Mouse (Mus musculus): ENCODE measurements around the gene Trim16. TPM values are rescaled to one million over a fixed set of nuclear protein-coding genes. Genes with fewer than 3 reads are reported as not detected.

The Trim16 gene
- polyA plus RNA-seq (2017; shearing (Covaris generic)) = 2.0 TPM

GRCm38 (mm10) chr11:62820059-62820541, at the start of gene Trim16:
TSS of gene Trim16 (plus strand) at chr11:62820231.

GRCm38 (mm10) chr11:62788935-62789616, 31.0 kb upstream of the Trim16 start, which contains the start of gene Zfp286:
TSS of gene Zfp286 (minus strand) at chr11:62789462.

GRCm38 (mm10) chr11:62846961-62847654, 27.1 kb downstream of the Trim16 start, which contains the start of gene Fbxw10:
TSS of gene Fbxw10 (plus strand) at chr11:62847069.

GRCm38 (mm10) chr11:62879220-62880048, 59.4 kb downstream of the Trim16 start, which contains the start of gene Tvp23b:
TSS of gene Tvp23b (plus strand) at chr11:62879455.

Other genes with a start within 250 kb of the Trim16 start
- 38.1 TPM for gene Trpv2, start 245.7 kb upstream of the Trim16 start, polyA plus RNA-seq (2017; shearing (Covaris generic))
- gene Lrrc75a, start 171.7 kb upstream of the Trim16 start, polyA plus RNA-seq (2017; shearing (Covaris generic)) = 2.7 TPM
- 12.7 TPM for gene Mmgt2, start 171.6 kb upstream of the Trim16 start, polyA plus RNA-seq (2017; shearing (Covaris generic))
- gene Zfp287, start 88.3 kb upstream of the Trim16 start, polyA plus RNA-seq (2017; shearing (Covaris generic)) = 20.1 TPM
- not detected for gene Gm10428, start 67.1 kb upstream of the Trim16 start, polyA plus RNA-seq (2017; shearing (Covaris generic))
- gene Zfp286, start 30.8 kb upstream of the Trim16 start, polyA plus RNA-seq (2017; shearing (Covaris generic)) = 0.93 TPM
- gene Fbxw10, start 26.8 kb downstream of the Trim16 start, polyA plus RNA-seq (2017; shearing (Covaris generic)) = 3.5 TPM
- gene Tvp23b, start 59.2 kb downstream of the Trim16 start, polyA plus RNA-seq (2017; shearing (Covaris generic)) = 29.3 TPM
- gene Cdrt4, start 131.0 kb downstream of the Trim16 start, polyA plus RNA-seq (2017; shearing (Covaris generic)) = not detected
- gene Tekt3, start 241.4 kb downstream of the Trim16 start, polyA plus RNA-seq (2017; shearing (Covaris generic)) = not detected

All from naive thymus-derived CD4-positive, alpha-beta T cell, adult 5 months (primary cell).